Mouse (Mus musculus) myocyte (in vitro differentiated cells): ENCODE results near the gene Pcbp3. TPM values are rescaled to one million over a fixed set of nuclear protein-coding genes. Genes with fewer than 3 reads are reported as not detected.
A peak's percentile ranks its signal among the peaks of the same experiment; 100 is the strongest.

Source experiments
- H3K27me3 ChIP-seq: one replicate; pipeline ENCODE4 v1.6.1; 2011; ENCODE audit not compliant: control insufficient read depth, insufficient read depth, insufficient read length
- H3K36me3 ChIP-seq: one replicate; pipeline ENCODE4 v1.6.1; 2011; ENCODE audit not compliant: control insufficient read depth, insufficient read depth
- H3K4me2 ChIP-seq: one replicate; pipeline ENCODE4 v1.6.1; 2011; ENCODE audit warnings: low read depth, control low read depth
- H3K4me3 ChIP-seq: one replicate; pipeline ENCODE4 v1.5.1; 2011; ENCODE audit warnings: mild to moderate bottlenecking, control low read depth, moderate library complexity
- H3K79me2 ChIP-seq: one replicate; pipeline ENCODE4 v1.6.1; 2011; ENCODE audit not compliant: control insufficient read depth, insufficient read depth
- H3ac ChIP-seq: one replicate; pipeline ENCODE4 v1.6.1; 2011; ENCODE audit not compliant: control insufficient read depth, insufficient read length
- CEBPB ChIP-seq: IDR thresholded peaks from 2 replicates; pipeline ENCODE4 v1.6.1; 2011; ENCODE audit warnings: mild to moderate bottlenecking, moderate library complexity; ENCODE audit not compliant: poor library complexity, insufficient read depth, severe bottlenecking
- E2F4 ChIP-seq: IDR thresholded peaks from one replicate; pipeline ENCODE4 v1.6.1; 2011; ENCODE audit warnings: mild to moderate bottlenecking, control low read depth, moderate library complexity; ENCODE audit not compliant: insufficient read depth
- MAX ChIP-seq: IDR thresholded peaks from one replicate; pipeline ENCODE4 v1.6.1; 2011; ENCODE audit warnings: low read depth, mild to moderate bottlenecking, control low read depth
- MYOD1 ChIP-seq, 3 experiments: IDR thresholded peaks; one replicate each; pipeline ENCODE4 v1.6.1; 2011; ENCODE audit warnings: control low read depth in 2 of 3, low read depth in 2 of 3, mild to moderate bottlenecking in 2 of 3, moderate library complexity in 1 of 3; ENCODE audit not compliant: insufficient read length in 2 of 3, control insufficient read depth in 1 of 3
- MYOG ChIP-seq, 3 experiments: IDR thresholded peaks; one replicate each; pipeline ENCODE4 v1.6.1; 2011; ENCODE audit warnings: control low read depth in 2 of 3, low read depth in 2 of 3, mild to moderate bottlenecking in 2 of 3; ENCODE audit not compliant: insufficient read length in 2 of 3, control insufficient read depth in 1 of 3, insufficient read depth in 1 of 3
- POLR2A ChIP-seq: IDR thresholded peaks from one replicate; pipeline ENCODE4 v1.6.1; 2011; ENCODE audit warnings: low read depth, mild to moderate bottlenecking, control low read depth, moderate library complexity; ENCODE audit not compliant: insufficient read length
- POLR2AphosphoS2 ChIP-seq: IDR thresholded peaks from one replicate; pipeline ENCODE4 v1.6.1; 2011; ENCODE audit warnings: low read depth, control low read depth; ENCODE audit not compliant: insufficient read length
- REST ChIP-seq: IDR thresholded peaks from one replicate; pipeline ENCODE4 v1.6.1; 2011; ENCODE audit warnings: mild to moderate bottlenecking, control low read depth, moderate library complexity; ENCODE audit not compliant: insufficient read depth, insufficient read length
- SRF ChIP-seq: IDR thresholded peaks from one replicate; pipeline ENCODE4 v1.6.1; 2011; ENCODE audit warnings: low read depth; ENCODE audit not compliant: control insufficient read depth, insufficient read length
- TCF12 ChIP-seq: IDR thresholded peaks from one replicate; pipeline ENCODE4 v1.6.1; 2011; ENCODE audit warnings: mild to moderate bottlenecking, control low read depth; ENCODE audit not compliant: poor library complexity, insufficient read depth, severe bottlenecking
- TCF3 ChIP-seq: IDR thresholded peaks from one replicate; pipeline ENCODE4 v1.6.1; 2011; ENCODE audit warnings: low read depth, control low read depth; ENCODE audit not compliant: insufficient read length
- USF1 ChIP-seq: IDR thresholded peaks from one replicate; pipeline ENCODE4 v1.6.1; 2011; ENCODE audit warnings: low read depth, mild to moderate bottlenecking, control low read depth, moderate library complexity
- polyA plus RNA-seq: library from polyadenylated mRNA; unstranded; fragments of >200 nt; fragmentation: generic; extraction: Trizol; gene quantifications from one replicate; pipeline ENCODE4 v1.2.1, GENCODE M21; 2012; ENCODE audit warnings: missing spikeins

The Pcbp3 gene
- polyA plus RNA-seq: 10.0 TPM

GRCm38 (mm10) chr10:76961790-76962489 is at the start of gene Pcbp3:
Pcbp3 (minus strand) TSS chr10:76961887.
- H3K79me2 ChIP-seq: no peaks in the 10 kb centered on the region
- H3ac ChIP-seq: peak within 1 kb of the TSS; percentile 9
- no peaks in the 10 kb centered on the region for H3K36me3 ChIP-seq
- peak within 1 kb of the TSS; percentile 95 for H3K4me2 ChIP-seq
- H3K4me3 ChIP-seq: peak within 1 kb of the TSS; percentile 26
- TF ChIP-seq MAX (no peak), POLR2AphosphoS2 (peak; percentile 95), MYOG (IDR thresholded peaks at IDR 0.05; ENCODE audit: control insufficient read depth in 1 of 3, insufficient read depth in 1 of 3, insufficient read length in 2 of 3, low read depth in 2 of 3) (no peak), POLR2A (peak; percentile 97), REST (no peak), USF1 (no peak), TCF3 (no peak)
- no peaks in the 10 kb centered on the region for H3K27me3 ChIP-seq

- H3K4me3 ChIP-seq: no peak overlapping the region
- TF ChIP-seq MYOD1 (IDR thresholded peaks at IDR 0.05; ENCODE audit: control insufficient read depth in 1 of 3, insufficient read length in 2 of 3, low read depth in 2 of 3) (no peak), E2F4 (no peak)
Measured at GRCm38 (mm10) chr10:77008698-77009097, 47.0 kb upstream of the Pcbp3 start.

GRCm38 (mm10) chr10:77008109-77008561 is 46.4 kb upstream of the Pcbp3 start:
- H3K4me2 ChIP-seq: no peak overlapping the region
- H3K36me3 ChIP-seq: no peaks in the 10 kb centered on the region
- TF ChIP-seq POLR2AphosphoS2 (no peak), MYOD1 (IDR thresholded peaks at IDR 0.05; ENCODE audit: control insufficient read depth in 1 of 3, insufficient read length in 2 of 3, low read depth in 2 of 3) (no peak), POLR2A (no peak), MAX (no peak), CEBPB (no peak), TCF12 (no peak), REST (no peak), USF1 (no peak), SRF (no peak)
- H3K4me3 ChIP-seq: no peak overlapping the region
- no peaks in the 10 kb centered on the region for H3K27me3 ChIP-seq
- H3K79me2 ChIP-seq: no peaks in the 10 kb centered on the region
- H3ac ChIP-seq: no peak overlapping the region

More at GRCm38 (mm10) chr10:77008698-77009097, 47.0 kb upstream of the Pcbp3 start:
- Histone ChIP-seq H3K79me2 (no peaks in the 10 kb centered on the region), H3K27me3 (no peaks in the 10 kb centered on the region), H3ac (no peak overlapping the region), H3K4me2 (no peak overlapping the region), H3K36me3 (no peaks in the 10 kb centered on the region)

- Histone ChIP-seq H3ac (no peak overlapping the region), H3K4me2 (no peak overlapping the region), H3K36me3 (no peaks in the 10 kb centered on the region), H3K27me3 (no peaks in the 10 kb centered on the region), H3K4me3 (no peak overlapping the region), H3K79me2 (no peaks in the 10 kb centered on the region)
- no peak for TF ChIP-seq REST
- no peak for TF ChIP-seq MYOG (IDR thresholded peaks at IDR 0.05; ENCODE audit: control insufficient read depth in 1 of 3, insufficient read depth in 1 of 3, insufficient read length in 2 of 3, low read depth in 2 of 3)
- no peak for TF ChIP-seq E2F4
- no peak for TF ChIP-seq POLR2AphosphoS2
- TF ChIP-seq MAX: no peak
- TF ChIP-seq TCF3: no peak
- TF ChIP-seq USF1: no peak
- TF ChIP-seq POLR2A: no peak
- no peak for TF ChIP-seq SRF
- no peak for TF ChIP-seq CEBPB
- no peak for TF ChIP-seq TCF12
- no peak for TF ChIP-seq MYOD1 (IDR thresholded peaks at IDR 0.05; ENCODE audit: control insufficient read depth in 1 of 3, insufficient read length in 2 of 3, low read depth in 2 of 3)
Measured at GRCm38 (mm10) chr10:77007433-77008108, 45.9 kb upstream of the Pcbp3 start.

- Histone ChIP-seq H3ac (no peak overlapping the region), H3K36me3 (no peaks in the 10 kb centered on the region), H3K79me2 (no peaks in the 10 kb centered on the region), H3K4me2 (no peak overlapping the region), H3K4me3 (no peak overlapping the region), H3K27me3 (no peaks in the 10 kb centered on the region)
- TF ChIP-seq USF1 (no peak), TCF12 (no peak), CEBPB (no peak), TCF3 (no peak), REST (no peak)
Measured at GRCm38 (mm10) chr10:77004936-77005335, 43.2 kb upstream of the Pcbp3 start.
